Mouse (Mus musculus) left cerebral cortex, postnatal 4 days (tissue): ENCODE measurements around the gene Stpg3. TPM values are rescaled to one million over a fixed set of nuclear protein-coding genes. Genes with fewer than 3 reads are reported as not detected.
A peak's percentile ranks its signal among the peaks of the same experiment; 100 is the strongest.
"Not testable (repeated sequence)": the region's sequence is repeated elsewhere in the genome, so short reads cannot be mapped to it uniquely, and the experiment has no call there.

Experiments used
- DNase-seq: peaks from one replicate; pipeline ENCODE4 v3.0.0-alpha.2; 2022
- intact Hi-C: fragments of 180-260 bp; cut with DNase I; formaldehyde crosslinking; loops from one replicate; pipeline ENCODE4 v1.15.1; 2025
- total RNA-seq, 2 experiments: library from RNA; stranded (reverse); gene quantifications; 2 replicates each; pipeline ENCODE4 v1.2.3; 2021

Stpg3 gene
- total RNA-seq, result not detected

- intact Hi-C loops, result no loop called here
- DNase-seq, result no peak
Measured at GRCm38 (mm10) chr2:25214444-25214843, at the start of gene Stpg3. Gene Stpg3 (minus strand): TSS chr2:25214637.

GRCm38 (mm10) chr2:25263623-25264285 lies 49.3 kb upstream of the Stpg3 start:
- DNase-seq, result peak; percentile 75
- intact Hi-C loops, result no loop called here

- peak; percentile 82 for DNase-seq
- intact Hi-C loops, result no loop called here
Measured at GRCm38 (mm10) chr2:25262795-25263622, 48.6 kb upstream of the Stpg3 start.

GRCm38 (mm10) chr2:25262291-25262767 lies 47.9 kb upstream of the Stpg3 start, which contains the start of gene Tprn:
Gene Tprn (plus strand): TSS chr2:25262618.
- intact Hi-C loops, result no loop called here
- DNase-seq, result peak; percentile 97

- intact Hi-C loops, result no loop called here
Measured at GRCm38 (mm10) chr2:25261870-25262269, 47.4 kb upstream of the Stpg3 start.

GRCm38 (mm10) chr2:25258887-25259286 lies 44.5 kb upstream of the Stpg3 start:
- intact Hi-C loops, result loop anchor here (5.0 kb wide), 2 partner anchors 37 to 62 kb away; partner anchors contain the start of genes Tor4a and Tubb4b
- DNase-seq, result no peak

More at GRCm38 (mm10) chr2:25261870-25262269, 47.4 kb upstream of the Stpg3 start:
- no peak for DNase-seq

GRCm38 (mm10) chr2:25257250-25257649 lies 42.8 kb upstream of the Stpg3 start:
- intact Hi-C loops, result loop anchor here (5.0 kb wide), 2 partner anchors 35 to 60 kb away; partner anchors contain the start of genes Tor4a and Tubb4b
- not testable (repeated sequence) for DNase-seq

GRCm38 (mm10) chr2:25256443-25257109 lies 42.1 kb upstream of the Stpg3 start:
- not testable (repeated sequence) for DNase-seq

GRCm38 (mm10) chr2:25255284-25255779 lies 40.9 kb upstream of the Stpg3 start, which contains the start of gene Tmem203:
Gene Tmem203 (plus strand): TSS chr2:25255439.
- DNase-seq, result peak; percentile 91
- intact Hi-C loops, result loop anchor here (5.0 kb wide), 2 partner anchors 33 to 58 kb away; partner anchors contain the start of genes Tor4a and Tubb4b

More at GRCm38 (mm10) chr2:25256443-25257109, 42.1 kb upstream of the Stpg3 start:
- intact Hi-C loops, result loop anchor here (5.0 kb wide), 2 partner anchors 34 to 59 kb away; partner anchors contain the start of genes Tor4a and Tubb4b

- intact Hi-C loops, result no loop called here
Measured at GRCm38 (mm10) chr2:25252331-25252730, 37.9 kb upstream of the Stpg3 start.

GRCm38 (mm10) chr2:25246183-25247072 lies 32.0 kb upstream of the Stpg3 start, which contains the start of gene AL732309.1:
Gene AL732309.1 (minus strand): TSS chr2:25246863.
- DNase-seq, result no peak
- intact Hi-C loops, result no loop called here

More at GRCm38 (mm10) chr2:25252331-25252730, 37.9 kb upstream of the Stpg3 start:
- no peak for DNase-seq

- intact Hi-C loops, result no loop called here
- DNase-seq, result no peak
Measured at GRCm38 (mm10) chr2:25244144-25244543, 29.7 kb upstream of the Stpg3 start.

- no peak for DNase-seq
- intact Hi-C loops, result no loop called here
Measured at GRCm38 (mm10) chr2:25243342-25243741, 28.9 kb upstream of the Stpg3 start.

GRCm38 (mm10) chr2:25242101-25242506 lies 27.7 kb upstream of the Stpg3 start, which contains the start of the genes Rnf208 and Cysrt1:
Gene Rnf208 (plus strand): TSS chr2:25242255.
Gene Cysrt1 (minus strand): TSS chr2:25242452.
- DNase-seq, result no peak
- intact Hi-C loops, result no loop called here

- DNase-seq, result no peak
- intact Hi-C loops, result no loop called here
Measured at GRCm38 (mm10) chr2:25241438-25241775, 27.0 kb upstream of the Stpg3 start.

GRCm38 (mm10) chr2:25240723-25241437 lies 26.4 kb upstream of the Stpg3 start:
- DNase-seq, result peak; percentile 61
- intact Hi-C loops, result no loop called here

GRCm38 (mm10) chr2:25240310-25240709 lies 25.9 kb upstream of the Stpg3 start:
- intact Hi-C loops, result no loop called here

GRCm38 (mm10) chr2:25239766-25240165 lies 25.3 kb upstream of the Stpg3 start:
- intact Hi-C loops, result no loop called here

More at GRCm38 (mm10) chr2:25240310-25240709, 25.9 kb upstream of the Stpg3 start:
- DNase-seq, result no peak

More at GRCm38 (mm10) chr2:25239766-25240165, 25.3 kb upstream of the Stpg3 start:
- no peak for DNase-seq
